Mouse (Mus musculus): Measurements from ENCODE around the gene Gm27027. TPM values are rescaled to one million over a fixed set of nuclear protein-coding genes. Genes with fewer than 3 reads are reported as not detected.

The Gm27027 gene
- polyA plus RNA-seq (2012; ENCODE audit: insufficient read depth, low replicate concordance): not detected in 2 replicates

DNA sequence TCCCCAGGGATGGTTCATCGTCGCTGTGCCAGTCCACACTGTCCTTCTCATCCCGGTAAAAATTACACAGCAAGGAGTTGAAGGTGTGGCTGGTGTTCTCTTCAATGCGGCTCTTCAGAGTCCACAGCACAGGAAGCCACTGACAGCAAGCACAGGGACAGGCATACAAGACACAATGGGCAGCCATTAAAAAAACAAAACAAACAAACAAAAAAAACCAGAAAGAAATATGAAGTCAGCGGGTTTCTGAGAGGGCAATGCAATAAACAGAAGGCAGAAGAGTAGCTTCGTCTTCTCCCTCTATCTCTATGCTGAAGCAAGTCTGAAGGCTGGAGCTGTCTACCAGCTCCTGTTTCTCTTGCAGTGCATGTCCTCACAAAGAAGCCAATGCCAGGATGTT, at the start of gene Gm27027:
Gm27027 (minus strand) TSS at position 101 of the 400 bp plus-strand sequence.
- no peak within 1 kb of the TSS for H3K4me3 ChIP-seq (replicated peaks)
- peaks cover 6% of the 10 kb centered on the region for H3K4me1 ChIP-seq
- H3K27me3 ChIP-seq (replicated peaks): no peaks in the 10 kb centered on the region
- no peak for TF ChIP-seq FLI1 (IDR thresholded peaks at IDR 0.05; ENCODE audit: low read length)
- TF ChIP-seq GATA1 (IDR thresholded peaks at IDR 0.05; ENCODE audit: borderline replicate concordance, low read length): no peak
- no peaks in the 10 kb centered on the region for H3K9me3 ChIP-seq
- H3K36me3 ChIP-seq (replicated peaks; ENCODE audit: low read length): peaks cover 98% of the 10 kb centered on the region

DNA sequence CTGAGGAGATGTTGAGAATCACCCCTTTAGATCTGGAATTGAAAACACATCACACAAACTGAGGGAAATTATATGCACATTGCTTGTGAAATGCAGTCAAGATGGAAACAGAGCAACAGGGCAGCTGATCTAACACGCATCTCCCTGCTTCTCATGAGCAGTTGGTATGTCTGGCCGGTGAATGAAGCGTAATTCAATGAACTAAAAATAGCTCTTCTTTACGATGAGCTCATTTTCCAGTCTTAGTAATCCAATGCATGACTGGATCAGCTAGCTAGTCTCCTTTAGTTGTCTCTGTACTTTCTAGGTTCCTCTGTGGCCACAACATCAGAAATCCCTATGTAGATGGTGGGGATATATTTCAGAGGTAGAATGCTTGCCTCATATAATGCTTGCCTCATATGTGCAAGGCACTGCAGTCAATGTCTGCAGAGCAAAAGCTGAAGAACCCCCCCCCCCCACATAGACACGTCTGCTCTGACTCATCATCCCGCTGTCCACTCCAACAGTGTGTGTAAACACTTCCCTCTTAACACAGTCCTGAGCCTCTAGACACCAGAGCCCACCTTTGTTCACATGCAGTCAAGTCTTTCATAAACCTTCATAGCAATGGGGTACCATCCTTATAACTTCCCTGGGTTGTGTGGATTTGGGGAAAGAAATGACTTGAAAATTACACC, 49.4 kb upstream of the Gm27027 start:
- peaks cover 25% of the 10 kb centered on the region for H3K4me1 ChIP-seq
- H3K9me3 ChIP-seq: no peaks in the 10 kb centered on the region
- no peak overlapping the region for H3K4me3 ChIP-seq (replicated peaks)
- TF ChIP-seq FLI1 (IDR thresholded peaks at IDR 0.05; ENCODE audit: low read length): no peak
- no peak for TF ChIP-seq GATA1 (IDR thresholded peaks at IDR 0.05; ENCODE audit: borderline replicate concordance, low read length)
- H3K27me3 ChIP-seq (replicated peaks): no peaks in the 10 kb centered on the region
- H3K36me3 ChIP-seq (replicated peaks; ENCODE audit: low read length): peaks cover 64% of the 10 kb centered on the region

- TF ChIP-seq FLI1 (IDR thresholded peaks at IDR 0.05; ENCODE audit: low read length) (no peak), GATA1 (IDR thresholded peaks at IDR 0.05; ENCODE audit: borderline replicate concordance, low read length) (no peak)
- Histone ChIP-seq H3K4me3 (replicated peaks) (no peak overlapping the region), H3K27me3 (replicated peaks) (no peaks in the 10 kb centered on the region), H3K9me3 (no peaks in the 10 kb centered on the region), H3K4me1 (peaks cover 25% of the 10 kb centered on the region), H3K36me3 (replicated peaks; ENCODE audit: low read length) (peaks cover 67% of the 10 kb centered on the region)
These were observed 48.0 kb upstream of the Gm27027 start for GRCm38 (mm10) chr2:94044174-94044573.

GRCm38 (mm10) chr2:94043662-94044061, 47.5 kb upstream of the Gm27027 start:
- peaks cover 25% of the 10 kb centered on the region for H3K4me1 ChIP-seq
- peaks cover 66% of the 10 kb centered on the region for H3K36me3 ChIP-seq (replicated peaks; ENCODE audit: low read length)
- H3K4me3 ChIP-seq (replicated peaks): no peak overlapping the region
- no peaks in the 10 kb centered on the region for H3K9me3 ChIP-seq
- TF ChIP-seq FLI1 (IDR thresholded peaks at IDR 0.05; ENCODE audit: low read length) (no peak), GATA1 (IDR thresholded peaks at IDR 0.05; ENCODE audit: borderline replicate concordance, low read length) (no peak)
- no peaks in the 10 kb centered on the region for H3K27me3 ChIP-seq (replicated peaks)

- H3K27me3 ChIP-seq (replicated peaks): no peaks in the 10 kb centered on the region
- peaks cover 25% of the 10 kb centered on the region for H3K4me1 ChIP-seq
- peaks cover 72% of the 10 kb centered on the region for H3K36me3 ChIP-seq (replicated peaks; ENCODE audit: low read length)
- H3K9me3 ChIP-seq: no peaks in the 10 kb centered on the region
- no peak overlapping the region for H3K4me3 ChIP-seq (replicated peaks)
- TF ChIP-seq FLI1 (IDR thresholded peaks at IDR 0.05; ENCODE audit: low read length) (no peak), GATA1 (IDR thresholded peaks at IDR 0.05; ENCODE audit: borderline replicate concordance, low read length) (no peak)
These were observed 46.3 kb upstream of the Gm27027 start for GRCm38 (mm10) chr2:94042461-94042860.

DNA sequence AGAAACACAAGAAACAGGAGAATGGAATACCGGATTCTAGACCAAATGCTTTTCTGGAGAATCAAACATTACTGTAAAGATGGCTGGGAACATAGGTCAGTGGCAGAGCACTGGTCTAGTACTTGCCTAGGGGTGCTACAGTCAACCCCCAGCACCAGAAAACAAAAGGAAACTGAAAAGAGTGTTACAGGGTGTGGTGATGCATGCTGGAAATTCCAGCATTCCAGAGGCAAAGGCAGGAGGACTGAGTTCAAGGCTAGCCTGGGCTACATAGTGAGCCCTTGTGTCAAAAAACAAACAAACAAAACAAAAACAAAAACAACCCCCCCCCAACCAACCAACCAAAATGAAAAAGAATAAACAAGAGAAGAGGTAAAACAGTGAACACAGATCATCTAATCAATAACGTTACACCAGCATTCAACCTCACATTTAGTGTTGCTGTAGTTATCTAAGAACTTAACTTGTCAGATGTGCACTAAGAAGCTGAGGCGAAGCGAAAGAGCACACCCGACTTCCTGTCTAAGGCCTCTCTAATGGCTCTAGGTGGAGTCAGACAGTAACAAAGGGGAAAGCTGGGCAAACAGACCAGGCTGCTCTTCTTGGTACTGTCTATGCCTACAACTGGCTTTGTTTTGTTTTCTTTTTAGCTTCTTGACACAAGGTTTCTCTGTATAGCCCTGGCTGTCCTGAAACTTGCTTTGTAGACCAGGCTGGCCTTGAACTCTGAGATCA, 44.4 kb upstream of the Gm27027 start:
- H3K27me3 ChIP-seq (replicated peaks): no peaks in the 10 kb centered on the region
- no peaks in the 10 kb centered on the region for H3K9me3 ChIP-seq
- no peak for TF ChIP-seq GATA1 (IDR thresholded peaks at IDR 0.05; ENCODE audit: borderline replicate concordance, low read length)
- TF ChIP-seq FLI1 (IDR thresholded peaks at IDR 0.05; ENCODE audit: low read length): no peak
- no peak overlapping the region for H3K4me3 ChIP-seq (replicated peaks)
- H3K4me1 ChIP-seq: peaks cover 22% of the 10 kb centered on the region
- H3K36me3 ChIP-seq (replicated peaks; ENCODE audit: low read length): peaks cover 83% of the 10 kb centered on the region

DNA sequence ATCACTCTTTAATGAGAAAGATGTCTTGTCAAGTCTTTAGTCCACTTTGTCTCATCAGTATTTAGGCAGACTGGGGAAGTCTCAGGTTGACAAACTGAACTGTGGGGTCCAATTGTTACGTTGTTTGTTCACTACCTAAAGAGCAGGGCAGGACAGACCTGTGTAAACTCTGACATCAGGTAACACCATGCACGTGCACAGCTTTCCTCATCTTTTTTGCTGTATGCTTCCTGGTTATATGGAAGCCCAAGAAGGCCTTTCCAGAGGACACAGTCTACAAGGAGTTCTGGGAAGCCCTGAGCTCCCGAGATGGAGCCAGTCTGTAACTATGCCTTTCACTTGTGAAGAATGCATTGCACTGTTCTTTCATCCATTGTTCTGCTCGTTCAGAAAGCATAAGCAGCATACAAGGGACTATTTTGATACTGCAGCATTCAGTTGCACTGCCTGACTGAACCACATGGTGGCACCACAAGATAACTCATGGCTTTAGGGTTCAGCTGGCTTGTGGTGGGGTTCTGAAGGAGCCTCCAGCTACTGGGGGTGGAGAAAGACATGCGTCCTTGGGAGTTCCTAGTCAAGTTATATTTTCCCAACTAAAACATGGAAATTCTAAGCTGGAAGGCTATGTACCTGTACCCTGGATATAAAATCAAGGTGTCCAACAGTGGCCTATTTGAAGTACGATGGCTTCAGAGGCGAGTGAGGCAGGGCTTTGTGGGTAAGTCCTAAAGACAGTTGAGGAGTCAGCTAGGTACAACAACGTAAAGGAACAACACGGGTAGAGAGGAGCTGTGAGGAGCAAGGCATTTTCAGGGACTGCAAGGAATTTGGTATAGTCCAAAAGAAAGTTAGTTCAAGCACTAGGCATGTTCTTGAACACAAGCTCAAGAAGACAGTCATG, 39.5 kb upstream of the Gm27027 start:
- no peak for TF ChIP-seq GATA1 (IDR thresholded peaks at IDR 0.05; ENCODE audit: borderline replicate concordance, low read length)
- TF ChIP-seq FLI1 (IDR thresholded peaks at IDR 0.05; ENCODE audit: low read length): no peak
- Histone ChIP-seq H3K27me3 (replicated peaks) (no peaks in the 10 kb centered on the region), H3K4me3 (replicated peaks) (no peak overlapping the region), H3K36me3 (replicated peaks; ENCODE audit: low read length) (peaks cover 84% of the 10 kb centered on the region), H3K4me1 (peaks cover under 1% of the 10 kb centered on the region; the same call in 1 of the 2 replicates), H3K9me3 (no peaks in the 10 kb centered on the region)

GRCm38 (mm10) chr2:94030602-94031001, 34.4 kb upstream of the Gm27027 start:
- no peak overlapping the region for H3K4me3 ChIP-seq (replicated peaks)
- no peaks in the 10 kb centered on the region for H3K4me1 ChIP-seq
- TF ChIP-seq FLI1 (IDR thresholded peaks at IDR 0.05; ENCODE audit: low read length) (no peak), GATA1 (IDR thresholded peaks at IDR 0.05; ENCODE audit: borderline replicate concordance, low read length) (no peak)
- no peaks in the 10 kb centered on the region for H3K9me3 ChIP-seq
- no peaks in the 10 kb centered on the region for H3K27me3 ChIP-seq (replicated peaks)
- peaks cover 52% of the 10 kb centered on the region for H3K36me3 ChIP-seq (replicated peaks; ENCODE audit: low read length)

- Histone ChIP-seq H3K27me3 (replicated peaks) (peaks cover 5% of the 10 kb centered on the region), H3K4me1 (peaks cover 27% of the 10 kb centered on the region), H3K9me3 (no peaks in the 10 kb centered on the region), H3K36me3 (replicated peaks; ENCODE audit: low read length) (no peaks in the 10 kb centered on the region), H3K4me3 (replicated peaks) (no peak overlapping the region)
- TF ChIP-seq GATA1 (IDR thresholded peaks at IDR 0.05; ENCODE audit: borderline replicate concordance, low read length) (no peak), FLI1 (IDR thresholded peaks at IDR 0.05; ENCODE audit: low read length) (no peak)
These were observed 28.5 kb upstream of the Gm27027 start for GRCm38 (mm10) chr2:94024637-94025036.
